Mouse (Mus musculus) liver, adult 2 months (tissue): ENCODE results near the gene B3gnt3.

Experiments
- CTCF ChIP-seq: fragments of 200-500 bp; IDR thresholded peaks from 2 replicates; pipeline ENCODE4 v1.5.1; 2011; ENCODE audit warnings: low read depth, low read length, control low read depth
- POLR2A ChIP-seq: fragments of 200-500 bp; IDR thresholded peaks from 2 replicates; pipeline ENCODE4 v1.6.1; 2011; ENCODE audit warnings: low read length, control low read depth; ENCODE audit not compliant: insufficient read depth; ENCODE audit errors: extremely low read depth

- no peak for TF ChIP-seq CTCF
- no peak for TF ChIP-seq POLR2A
Observed at GRCm38 (mm10) chr8:71728240-71728785, 26.7 kb upstream of the B3gnt3 start.
